Mouse (Mus musculus) neural tube, embryonic 11.5 days (tissue): ENCODE measurements around the gene Akap8. TPM values are rescaled to one million over a fixed set of nuclear protein-coding genes. Genes with fewer than 3 reads are reported as not detected.

Experiments
- ATAC-seq: fragments of 200-750 bp; cut with Nextera tagmentation; 2 replicates; pipeline ENCODE4 v1.8.0; 2017; ENCODE audit warnings: moderate number of reproducible peaks, mild to moderate bottlenecking, moderate TSS enrichment, moderate library complexity; ENCODE audit not compliant: insufficient read depth, low FRiP score, low TSS enrichment
- DNase-seq: peaks from one replicate; pipeline ENCODE4 v3.0.0-alpha.2; 2015; ENCODE audit warnings: low spot score
- H3K27ac ChIP-seq: fragments of 300-500 bp; sonication (generic); 2 replicates; pipeline ENCODE4 v1.5.1; 2014; ENCODE audit warnings: low read depth, mild to moderate bottlenecking, low read length
- H3K27me3 ChIP-seq: fragments of 300-500 bp; sonication (generic); 2 replicates; pipeline ENCODE4 v1.6.1; 2014; ENCODE audit warnings: mild to moderate bottlenecking, low read length, mixed read lengths; ENCODE audit not compliant: control insufficient read depth, insufficient read depth
- H3K36me3 ChIP-seq: fragments of 300-500 bp; sonication (generic); 2 replicates; pipeline ENCODE4 v1.6.1; 2014; ENCODE audit warnings: mild to moderate bottlenecking, low read length, moderate library complexity, mixed read lengths; ENCODE audit not compliant: control insufficient read depth, insufficient read depth
- H3K4me1 ChIP-seq: fragments of 300-500 bp; sonication (generic); 2 replicates; pipeline ENCODE4 v1.6.1; 2014; ENCODE audit warnings: low read length, mixed read lengths; ENCODE audit not compliant: control insufficient read depth, insufficient read depth
- H3K4me2 ChIP-seq: fragments of 300-500 bp; sonication (generic); 2 replicates; pipeline ENCODE4 v1.6.1; 2014; ENCODE audit warnings: low read depth, mild to moderate bottlenecking, moderate library complexity
- H3K4me3 ChIP-seq: fragments of 300-500 bp; sonication (generic); 2 replicates; pipeline ENCODE4 v1.5.1; 2014; ENCODE audit warnings: low read depth, low read length
- H3K9ac ChIP-seq: fragments of 300-500 bp; sonication (generic); 2 replicates; pipeline ENCODE4 v1.6.1; 2014; ENCODE audit warnings: mild to moderate bottlenecking, low read length
- H3K9me3 ChIP-seq: fragments of 300-500 bp; sonication (generic); 2 replicates; pipeline ENCODE4 v1.6.1; 2016; ENCODE audit warnings: low read length; ENCODE audit not compliant: control insufficient read depth
- WGBS: fragments of 180-500 bp; shearing (Covaris S2); extraction: QIAGEN DNeasy Blood & Tissue Kit; methylation state at CpG from one replicate; pipeline ENCODE4 v1.1.7; 2014; 5-methylcytosine and 5-hydroxymethylcytosine counted together
- polyA plus RNA-seq: library from polyadenylated mRNA; unstranded; fragments of >200 nt; fragmentation: Nextera tagmentation; extraction: Ambion mirVana; gene quantifications from 2 replicates; pipeline ENCODE4 v1.2.1, GENCODE M21; 2014

Akap8 gene
- polyA plus RNA-seq, 1 experiment from 2014 or later = 51.8 TPM

GRCm38 (mm10) chr17:32284262-32285137 lies 36.5 kb downstream of the Akap8 start, which contains the start of gene Brd4:
Gene Brd4, minus strand, starts transcription at chr17:32284722.
- DNase-seq (peak; percentile 96), ATAC-seq (peak; percentile 89)
- Histone ChIP-seq H3K9ac (peak within 1 kb of the TSS; percentile 91), H3K9me3 (no peaks in the 10 kb centered on the region), H3K27me3 (no peaks in the 10 kb centered on the region), H3K4me1 (peaks cover 10% of the 10 kb centered on the region), H3K36me3 (no peaks in the 10 kb centered on the region), H3K4me2 (peak within 1 kb of the TSS; percentile 74), H3K4me3 (peak within 1 kb of the TSS; percentile 97), H3K27ac (peak within 1 kb of the TSS; percentile 99)
- WGBS = under 1% methylated on average over 90 of the region's 100 CpGs

- WGBS = under 1% methylated on average over 29 of the region's 41 CpGs
- H3K4me1 ChIP-seq = peaks cover 10% of the 10 kb centered on the region
- no peaks in the 10 kb centered on the region for H3K9me3 ChIP-seq
Measured at GRCm38 (mm10) chr17:32283771-32284221, 37.2 kb downstream of the Akap8 start.

GRCm38 (mm10) chr17:32283341-32283740 lies 37.7 kb downstream of the Akap8 start:
- DNase-seq = peak; percentile 21
- Histone ChIP-seq H3K4me3 (peak overlapping the region; percentile 97), H3K36me3 (no peaks in the 10 kb centered on the region), H3K4me1 (peaks cover 10% of the 10 kb centered on the region), H3K27ac (peak overlapping the region; percentile 99; the same call in 1 of the 2 replicates), H3K27me3 (no peaks in the 10 kb centered on the region), H3K9me3 (no peaks in the 10 kb centered on the region), H3K9ac (peak overlapping the region; percentile 91), H3K4me2 (peak overlapping the region; percentile 74)
- no peak for ATAC-seq
- WGBS = 11% methylated on average over 7 of the region's 7 CpGs

More at GRCm38 (mm10) chr17:32283771-32284221, 37.2 kb downstream of the Akap8 start:
- ATAC-seq = peak; percentile 55
- H3K27me3 ChIP-seq = no peaks in the 10 kb centered on the region
- peak overlapping the region; percentile 91 for H3K9ac ChIP-seq
- peak overlapping the region; percentile 99 for H3K27ac ChIP-seq
- H3K4me2 ChIP-seq = peak overlapping the region; percentile 74
- DNase-seq = peak; percentile 67
- peak overlapping the region; percentile 97 for H3K4me3 ChIP-seq
- H3K36me3 ChIP-seq = no peaks in the 10 kb centered on the region

- Histone ChIP-seq H3K27me3 (no peaks in the 10 kb centered on the region), H3K4me3 (no peak overlapping the region), H3K36me3 (no peaks in the 10 kb centered on the region), H3K4me1 (peaks cover 10% of the 10 kb centered on the region), H3K9me3 (no peaks in the 10 kb centered on the region), H3K9ac (no peak overlapping the region), H3K4me2 (no peak overlapping the region), H3K27ac (no peak overlapping the region)
- ATAC-seq = no peak
- DNase-seq = no peak
- 87% methylated on average over 4 of the region's 4 CpGs for WGBS
Measured at GRCm38 (mm10) chr17:32281611-32282310, 39.3 kb downstream of the Akap8 start.

GRCm38 (mm10) chr17:32281126-32281525 lies 39.9 kb downstream of the Akap8 start:
- 100% methylated on average over 2 of the region's 2 CpGs for WGBS
- H3K4me2 ChIP-seq = no peak overlapping the region
- no peak overlapping the region for H3K9ac ChIP-seq
- H3K9me3 ChIP-seq = no peaks in the 10 kb centered on the region
- no peaks in the 10 kb centered on the region for H3K27me3 ChIP-seq
- no peak overlapping the region for H3K27ac ChIP-seq
- H3K4me3 ChIP-seq = no peak overlapping the region
- no peaks in the 10 kb centered on the region for H3K36me3 ChIP-seq
- ATAC-seq (no peak), DNase-seq (no peak)
- H3K4me1 ChIP-seq = peaks cover 10% of the 10 kb centered on the region

- Histone ChIP-seq H3K9me3 (no peaks in the 10 kb centered on the region), H3K4me2 (no peak overlapping the region), H3K4me1 (peaks cover 10% of the 10 kb centered on the region), H3K4me3 (no peak overlapping the region), H3K27ac (no peak overlapping the region), H3K36me3 (no peaks in the 10 kb centered on the region), H3K27me3 (no peaks in the 10 kb centered on the region), H3K9ac (no peak overlapping the region)
- ATAC-seq (no peak), DNase-seq (no peak)
- 92% methylated on average over 3 of the region's 3 CpGs for WGBS
Measured at GRCm38 (mm10) chr17:32280575-32280974, 40.5 kb downstream of the Akap8 start.

- no peaks in the 10 kb centered on the region for H3K27me3 ChIP-seq
- no peak for ATAC-seq
Measured at GRCm38 (mm10) chr17:32277201-32277600, 43.8 kb downstream of the Akap8 start.

GRCm38 (mm10) chr17:32275568-32275967 lies 45.5 kb downstream of the Akap8 start:
- no peak overlapping the region for H3K9ac ChIP-seq
- H3K27me3 ChIP-seq = no peaks in the 10 kb centered on the region
- no peaks in the 10 kb centered on the region for H3K9me3 ChIP-seq
- H3K4me1 ChIP-seq = no peaks in the 10 kb centered on the region
- H3K4me2 ChIP-seq = no peak overlapping the region
- H3K27ac ChIP-seq = no peak overlapping the region
- no peak overlapping the region for H3K4me3 ChIP-seq
- 91% methylated on average over 3 of the region's 3 CpGs for WGBS
- ATAC-seq (no peak), DNase-seq (no peak)
- no peaks in the 10 kb centered on the region for H3K36me3 ChIP-seq

More at GRCm38 (mm10) chr17:32277201-32277600, 43.8 kb downstream of the Akap8 start:
- no peaks in the 10 kb centered on the region for H3K9me3 ChIP-seq
- no peak overlapping the region for H3K9ac ChIP-seq
- 92% methylated on average over 1 of the region's 1 CpGs for WGBS
- H3K4me2 ChIP-seq = no peak overlapping the region
- H3K4me1 ChIP-seq = no peaks in the 10 kb centered on the region
- DNase-seq = no peak
- H3K4me3 ChIP-seq = no peak overlapping the region
- no peak overlapping the region for H3K27ac ChIP-seq
- H3K36me3 ChIP-seq = no peaks in the 10 kb centered on the region
